Mouse (Mus musculus): ENCODE results near the gene Ppp1r21.

DNA sequence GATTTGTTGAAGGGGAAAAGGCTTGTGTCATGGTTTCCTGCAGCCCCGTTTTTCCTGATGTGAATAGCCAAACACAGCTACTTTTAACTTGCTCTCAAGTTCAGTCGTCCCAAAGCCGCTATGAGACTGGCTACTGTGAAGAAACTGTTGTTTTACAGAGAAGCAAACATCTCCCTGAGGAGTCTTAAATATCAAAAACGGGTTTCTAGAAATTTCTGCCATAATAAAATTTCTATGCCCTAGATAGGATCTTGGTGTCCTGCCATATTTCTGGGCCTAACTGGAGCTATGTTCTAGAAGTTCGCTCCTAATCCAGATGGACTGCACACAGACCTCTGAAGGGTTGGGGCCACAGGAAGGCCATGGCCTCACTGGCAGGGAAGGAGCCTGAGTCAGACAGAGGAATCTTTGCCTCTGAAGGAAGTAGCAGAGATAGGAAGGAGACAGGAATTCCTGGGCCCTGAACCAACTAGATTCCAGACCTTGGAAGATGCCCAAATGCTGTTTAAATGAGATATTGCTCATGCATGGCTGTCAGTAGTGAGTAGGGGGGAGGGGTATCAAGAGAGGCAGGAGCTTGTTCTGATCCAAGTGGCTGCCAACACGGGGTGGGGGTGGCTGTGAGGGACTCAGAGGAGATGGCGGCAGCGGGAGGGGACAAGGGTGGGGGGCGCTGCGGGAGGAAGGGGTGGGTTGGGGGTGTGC lies 98.9 kb downstream of the Ppp1r21 start:
- no peak for TF ChIP-seq TAL1 (conservative IDR thresholded peaks at IDR 0.05; ENCODE audit: low read depth, low read length)
- no peak for TF ChIP-seq CTCF (IDR thresholded peaks at IDR 0.05; ENCODE audit: low read depth, low read length)
- no peak for TF ChIP-seq POLR2AphosphoS5 (IDR thresholded peaks at IDR 0.05; ENCODE audit: insufficient replicate concordance, low read depth, low read length)
- TF ChIP-seq GATA1 (IDR thresholded peaks at IDR 0.05; ENCODE audit: borderline replicate concordance, low read length) = no peak
